Mouse (Mus musculus) intestine, embryonic 15.5 days (tissue): ENCODE measurements around the gene Map1s. TPM values are rescaled to one million over a fixed set of nuclear protein-coding genes. Genes with fewer than 3 reads are reported as not detected.

Experiments
- ATAC-seq: fragments of 200-750 bp; cut with Nextera tagmentation; 2 replicates; pipeline ENCODE4 v1.8.0; 2017; ENCODE audit warnings: moderate TSS enrichment, moderate library complexity
- H3K27ac ChIP-seq: fragments of 300-500 bp; sonication (generic); 2 replicates; pipeline ENCODE4 v1.5.1; 2015; ENCODE audit warnings: mild to moderate bottlenecking, inconsistent platforms
- H3K27me3 ChIP-seq: fragments of 300-500 bp; sonication (generic); replicated peaks from 2 replicates; pipeline ENCODE4 v1.6.1; 2015; ENCODE audit warnings: inconsistent platforms
- H3K36me3 ChIP-seq: fragments of 300-500 bp; sonication (generic); 2 replicates; pipeline ENCODE4 v1.6.1; 2015; ENCODE audit warnings: inconsistent platforms
- H3K4me1 ChIP-seq: fragments of 300-500 bp; sonication (generic); replicated peaks from 2 replicates; pipeline ENCODE4 v1.6.1; 2015; ENCODE audit warnings: inconsistent platforms
- H3K4me2 ChIP-seq: fragments of 300-500 bp; sonication (generic); replicated peaks from 2 replicates; pipeline ENCODE4 v1.6.1; 2015; ENCODE audit warnings: mild to moderate bottlenecking, inconsistent platforms
- H3K4me3 ChIP-seq: fragments of 300-500 bp; sonication (generic); replicated peaks from 2 replicates; pipeline ENCODE4 v1.5.1; 2015; ENCODE audit warnings: inconsistent platforms
- H3K9ac ChIP-seq: fragments of 300-500 bp; sonication (generic); 2 replicates; pipeline ENCODE4 v1.6.1; 2015; ENCODE audit warnings: inconsistent platforms
- H3K9me3 ChIP-seq: fragments of 300-500 bp; sonication (generic); 2 replicates; pipeline ENCODE4 v1.6.1; 2016; ENCODE audit warnings: inconsistent platforms
- WGBS: fragments of 180-500 bp; shearing (Covaris S2); methylation state at CpG from one replicate; pipeline ENCODE4 v1.1.7; 2015; 5-methylcytosine and 5-hydroxymethylcytosine counted together
- polyA plus RNA-seq: library from polyadenylated mRNA; unstranded; fragments of >200 nt; fragmentation: Nextera tagmentation; extraction: Ambion mirVana; gene quantifications from 2 replicates; pipeline ENCODE4 v1.2.1, GENCODE M21; 2015

Map1s gene
- polyA plus RNA-seq: 36.7 and 38.6 TPM in 2 replicates

- Histone ChIP-seq H3K9me3 (no peaks in the 10 kb centered on the region), H3K4me3 (peak within 1 kb of the TSS; percentile 87), H3K4me1 (peaks cover 10% of the 10 kb centered on the region), H3K27me3 (peaks cover 5% of the 10 kb centered on the region), H3K27ac (peak within 1 kb of the TSS; percentile 87), H3K4me2 (peak within 1 kb of the TSS; percentile 94), H3K36me3 (no peaks in the 10 kb centered on the region), H3K9ac (peak within 1 kb of the TSS; percentile 92)
- ATAC-seq: peak; percentile 94
- under 1% methylated on average over 84 of the region's 86 CpGs for WGBS
These were observed at the start of gene Map1s for GRCm38 (mm10) chr8:70905831-70906736. Map1s (plus strand) TSS chr8:70905932.

GRCm38 (mm10) chr8:70856028-70856427, 49.7 kb upstream of the Map1s start:
- Histone ChIP-seq H3K4me2 (no peak overlapping the region), H3K4me3 (no peak overlapping the region), H3K9ac (no peak overlapping the region), H3K27me3 (no peaks in the 10 kb centered on the region), H3K36me3 (no peaks in the 10 kb centered on the region), H3K27ac (no peak overlapping the region), H3K9me3 (no peaks in the 10 kb centered on the region), H3K4me1 (peaks cover 23% of the 10 kb centered on the region)
- WGBS: 63% methylated on average over 5 of the region's 5 CpGs
- no peak for ATAC-seq

- Histone ChIP-seq H3K27me3 (peaks cover 5% of the 10 kb centered on the region), H3K9ac (peak overlapping the region; percentile 56), H3K4me2 (peak overlapping the region; percentile 92), H3K4me3 (peak overlapping the region; percentile 50), H3K4me1 (peaks cover 21% of the 10 kb centered on the region), H3K9me3 (no peaks in the 10 kb centered on the region), H3K36me3 (no peaks in the 10 kb centered on the region), H3K27ac (no peak overlapping the region)
- 6% methylated on average over 33 of the region's 33 CpGs for WGBS
- ATAC-seq: peak; percentile 90
These were observed 49.1 kb upstream of the Map1s start for GRCm38 (mm10) chr8:70856541-70857197.

DNA sequence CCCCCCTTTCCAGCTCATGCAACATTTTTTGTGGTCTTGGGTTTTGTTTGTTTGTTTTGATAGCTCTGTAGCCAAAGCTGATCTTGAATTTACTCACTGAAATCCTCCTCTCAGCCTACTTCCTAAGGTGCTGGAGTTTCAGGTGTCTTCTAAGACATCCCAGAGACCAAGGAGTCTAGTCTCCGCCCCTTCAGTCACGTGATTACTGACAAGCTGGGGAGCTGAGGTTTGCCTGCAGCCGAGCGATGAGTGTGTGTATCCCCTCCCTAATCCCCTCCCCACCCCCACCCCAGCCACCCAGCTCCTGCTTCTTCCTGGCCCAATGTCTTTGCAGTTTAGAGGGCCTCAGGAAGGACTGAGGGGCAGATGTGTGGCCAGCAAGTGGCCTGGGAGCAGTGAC, 48.2 kb upstream of the Map1s start:
- Histone ChIP-seq H3K27ac (no peak overlapping the region), H3K9ac (no peak overlapping the region), H3K27me3 (peaks cover 13% of the 10 kb centered on the region), H3K4me3 (no peak overlapping the region), H3K4me2 (0 out of 2 replicates have a peak overlapping the region, but pooled peaks have one; percentile 92), H3K9me3 (no peaks in the 10 kb centered on the region), H3K4me1 (peaks cover 21% of the 10 kb centered on the region), H3K36me3 (no peaks in the 10 kb centered on the region)
- no peak for ATAC-seq
- 16% methylated on average over 4 of the region's 4 CpGs for WGBS

DNA sequence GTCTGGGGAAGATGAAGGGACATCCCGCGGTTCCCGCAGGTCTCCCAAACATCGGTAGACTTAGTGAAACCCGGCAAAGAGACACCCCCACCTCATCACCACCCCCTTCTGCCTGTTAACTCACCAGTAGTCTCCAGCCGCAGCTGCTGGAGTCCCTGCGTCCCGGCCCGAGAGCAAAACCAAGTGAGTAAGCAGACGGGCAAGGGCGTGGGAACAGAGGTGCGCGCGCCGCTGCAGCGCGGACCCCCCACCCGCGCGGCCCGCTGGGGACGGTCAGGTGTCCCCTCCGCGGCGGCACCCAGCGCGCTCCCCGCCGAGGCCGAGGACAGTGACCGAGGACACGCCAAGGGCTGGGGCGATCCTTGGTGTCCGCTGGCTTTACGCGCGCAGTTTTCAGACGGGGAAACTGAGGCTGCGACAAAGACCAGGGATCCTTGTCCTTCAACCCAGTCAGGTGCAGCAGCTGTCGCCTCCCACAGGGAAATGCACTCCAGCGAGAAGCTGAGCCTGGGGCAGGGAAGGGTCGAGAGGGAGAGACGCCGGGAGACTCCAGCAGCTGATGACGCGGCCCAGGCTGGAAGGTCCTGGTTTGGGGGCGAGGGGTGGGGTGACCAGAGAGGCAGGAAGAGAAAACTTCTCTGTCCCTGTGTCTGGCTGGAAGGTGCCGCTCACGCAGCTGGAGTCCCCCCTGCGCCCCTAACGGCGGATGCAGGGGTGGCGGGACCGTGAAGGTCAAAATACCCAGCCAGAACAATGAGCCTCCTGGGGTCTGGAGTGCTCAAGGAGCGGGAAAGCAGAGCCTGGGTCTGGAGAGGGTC, 42.7 kb upstream of the Map1s start, which contains the start of gene Kcnn1:
Gene Kcnn1, minus strand, starts transcription at position 435 of the 818 bp plus-strand sequence.
- H3K36me3 ChIP-seq: no peaks in the 10 kb centered on the region
- no peak within 1 kb of the TSS for H3K27ac ChIP-seq
- under 1% methylated on average over 55 of the region's 55 CpGs for WGBS
- ATAC-seq: no peak
- peak within 1 kb of the TSS; percentile 87 for H3K4me2 ChIP-seq
- H3K9me3 ChIP-seq: no peaks in the 10 kb centered on the region
- H3K4me3 ChIP-seq: peak within 1 kb of the TSS; percentile 46
- peak within 1 kb of the TSS; percentile 24 for H3K9ac ChIP-seq
- H3K27me3 ChIP-seq: peaks cover 24% of the 10 kb centered on the region
- peaks cover 41% of the 10 kb centered on the region for H3K4me1 ChIP-seq

DNA sequence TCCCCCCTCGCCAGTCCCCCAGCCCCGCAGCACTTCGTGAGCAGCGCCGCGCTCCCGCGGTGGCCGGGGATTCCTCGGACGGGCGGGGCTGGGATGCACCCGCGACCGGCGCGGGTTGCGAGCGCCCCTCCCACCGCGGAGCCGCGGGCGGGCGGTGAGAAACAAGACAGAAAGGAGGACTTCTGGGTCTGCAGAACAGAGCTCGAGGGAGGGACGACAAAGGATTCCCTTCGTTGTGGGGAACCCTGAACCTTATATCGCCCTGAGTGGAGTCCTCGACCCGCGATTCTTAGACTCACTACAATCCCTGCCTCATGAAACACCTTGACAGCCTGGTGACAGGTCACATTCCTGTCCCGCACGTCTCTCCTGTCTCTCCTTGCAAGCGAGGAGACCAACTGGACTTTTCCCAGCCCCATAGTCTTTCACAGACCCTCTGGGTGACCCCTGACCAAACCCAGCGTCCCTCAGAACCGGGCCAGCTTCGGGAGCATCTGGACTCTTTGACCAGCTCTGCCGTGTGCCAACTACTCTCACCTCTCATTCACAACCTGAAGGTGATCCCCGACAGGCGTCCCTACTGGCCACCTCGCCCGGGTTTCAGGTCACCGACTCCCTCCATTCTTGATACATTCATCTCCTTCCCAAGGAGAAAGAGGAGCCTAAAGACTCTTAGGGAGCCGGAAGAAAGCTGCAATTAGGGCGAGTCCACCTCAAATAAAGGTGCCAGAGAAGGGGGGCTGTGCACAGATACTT, 41.6 kb upstream of the Map1s start:
- 2% methylated on average over 46 of the region's 46 CpGs for WGBS
- H3K27me3 ChIP-seq: peaks cover 24% of the 10 kb centered on the region
- H3K9me3 ChIP-seq: no peaks in the 10 kb centered on the region
- H3K9ac ChIP-seq: peak overlapping the region; percentile 24
- H3K4me2 ChIP-seq: peak overlapping the region; percentile 87
- H3K27ac ChIP-seq: no peak overlapping the region
- H3K4me3 ChIP-seq: peak overlapping the region; percentile 46
- no peak for ATAC-seq
- no peaks in the 10 kb centered on the region for H3K36me3 ChIP-seq
- H3K4me1 ChIP-seq: peaks cover 47% of the 10 kb centered on the region

GRCm38 (mm10) chr8:70864712-70865221, 41.0 kb upstream of the Map1s start:
- H3K4me2 ChIP-seq: peak overlapping the region; percentile 87
- WGBS: 3% methylated on average over 24 of the region's 24 CpGs
- H3K9ac ChIP-seq: peak overlapping the region; percentile 24
- peak overlapping the region; percentile 46 for H3K4me3 ChIP-seq
- no peaks in the 10 kb centered on the region for H3K9me3 ChIP-seq
- H3K27ac ChIP-seq: peak overlapping the region; percentile 65
- H3K4me1 ChIP-seq: peaks cover 52% of the 10 kb centered on the region
- peaks cover 24% of the 10 kb centered on the region for H3K27me3 ChIP-seq
- peak; percentile 11 for ATAC-seq
- H3K36me3 ChIP-seq: no peaks in the 10 kb centered on the region

GRCm38 (mm10) chr8:70865350-70866000, 40.3 kb upstream of the Map1s start:
- ATAC-seq: peak; percentile 91
- WGBS: under 1% methylated on average over 46 of the region's 46 CpGs
- peak overlapping the region; percentile 24 for H3K9ac ChIP-seq
- H3K9me3 ChIP-seq: no peaks in the 10 kb centered on the region
- H3K27me3 ChIP-seq: peaks cover 24% of the 10 kb centered on the region
- H3K4me2 ChIP-seq: peak overlapping the region; percentile 87
- peak overlapping the region; percentile 65 for H3K27ac ChIP-seq
- peaks cover 53% of the 10 kb centered on the region for H3K4me1 ChIP-seq
- peak overlapping the region; percentile 46 for H3K4me3 ChIP-seq
- H3K36me3 ChIP-seq: no peaks in the 10 kb centered on the region

DNA sequence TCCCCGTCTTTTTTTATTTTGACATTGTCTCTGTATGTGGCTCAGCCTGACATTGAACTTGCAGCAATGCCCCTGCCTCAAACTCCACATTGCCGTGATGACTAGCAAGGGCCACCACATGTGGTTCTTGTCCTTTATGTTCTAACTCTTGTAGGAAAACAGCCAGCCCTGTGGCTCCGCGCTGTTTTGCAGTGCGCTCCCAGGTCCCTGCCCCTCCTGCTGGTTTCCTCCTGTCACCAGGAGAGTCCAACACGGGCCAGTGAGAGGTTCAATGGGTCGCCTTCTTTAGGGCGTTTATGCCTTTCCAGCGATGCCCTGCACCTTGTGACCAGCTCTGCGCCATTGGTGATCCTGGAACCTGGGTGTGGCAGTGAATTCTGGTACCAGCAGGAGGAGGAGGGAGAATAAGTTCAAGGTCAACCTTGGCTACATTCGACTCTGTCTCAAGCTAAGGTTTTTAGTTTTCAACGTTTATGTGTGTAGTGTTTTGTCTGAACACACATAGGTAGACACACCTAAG, 39.7 kb upstream of the Map1s start:
- H3K4me2 ChIP-seq: peak overlapping the region; percentile 87
- peak overlapping the region; percentile 64 for H3K27ac ChIP-seq
- no peaks in the 10 kb centered on the region for H3K36me3 ChIP-seq
- 4% methylated on average over 12 of the region's 12 CpGs for WGBS
- peak; percentile 22 for ATAC-seq
- H3K4me1 ChIP-seq: peaks cover 53% of the 10 kb centered on the region
- peak overlapping the region; percentile 46 for H3K4me3 ChIP-seq
- no peaks in the 10 kb centered on the region for H3K9me3 ChIP-seq
- H3K27me3 ChIP-seq: peaks cover 24% of the 10 kb centered on the region
- H3K9ac ChIP-seq: peak overlapping the region; percentile 18; the same call in 1 of the 2 replicates

DNA sequence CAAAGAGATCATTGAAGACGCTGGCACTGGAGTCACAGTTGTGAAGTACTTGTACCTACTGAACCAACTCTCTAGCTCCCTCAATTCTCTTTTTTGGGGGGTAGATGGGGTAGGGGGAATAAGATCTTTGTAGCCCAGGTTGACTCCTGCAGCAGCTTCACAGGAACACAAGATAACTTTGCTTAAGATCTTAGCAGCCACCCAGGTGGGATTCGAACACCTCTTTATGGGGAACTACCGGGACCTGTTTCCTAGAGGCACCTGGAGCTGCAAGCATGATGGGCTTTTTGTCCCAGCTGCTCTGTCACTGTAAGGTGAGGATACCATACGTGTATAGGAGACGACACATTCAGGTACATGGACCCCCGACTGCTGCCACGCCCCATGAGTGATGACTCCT, 39.2 kb upstream of the Map1s start:
- Histone ChIP-seq H3K36me3 (no peaks in the 10 kb centered on the region), H3K27me3 (peaks cover 20% of the 10 kb centered on the region), H3K9ac (no peak overlapping the region), H3K4me2 (no peak overlapping the region), H3K4me1 (peaks cover 53% of the 10 kb centered on the region), H3K9me3 (no peaks in the 10 kb centered on the region), H3K4me3 (no peak overlapping the region), H3K27ac (no peak overlapping the region)
- no peak for ATAC-seq
- 85% methylated on average over 7 of the region's 7 CpGs for WGBS
